Mouse (Mus musculus): ENCODE results near the gene Sumf1. TPM values are rescaled to one million over a fixed set of nuclear protein-coding genes. Genes with fewer than 3 reads are reported as not detected.

The Sumf1 gene
- polyA plus RNA-seq, 1 experiment from 2014 or later, result 30.0 TPM

DNA sequence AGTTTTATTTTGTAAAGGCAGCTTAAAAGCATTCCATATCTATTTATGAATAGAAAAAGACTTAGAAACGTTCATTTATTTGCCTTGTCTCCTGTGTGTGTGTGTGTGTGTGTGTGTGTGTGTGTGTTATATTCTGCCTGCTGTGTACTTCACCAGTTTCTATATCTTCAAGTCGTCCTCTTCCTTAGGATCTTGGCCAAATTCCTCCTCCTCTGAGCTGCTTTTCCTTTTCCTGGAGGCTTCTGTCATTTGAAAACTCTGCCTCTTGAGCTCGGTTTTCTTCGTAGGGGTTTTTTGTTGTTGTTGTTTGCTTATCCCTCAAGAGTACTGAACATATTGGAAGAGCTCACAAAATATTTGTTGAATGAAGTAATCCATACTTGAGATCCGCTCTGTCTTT, 37.1 kb upstream of the Sumf1 start:
- no peak overlapping the region for H3K4me2 ChIP-seq
- no peak for ATAC-seq (ENCODE audit: borderline replicate concordance, extremely low read depth, low FRiP score, low TSS enrichment)
- peaks cover 5% of the 10 kb centered on the region; the same call in 1 of the 2 replicates for H3K4me1 ChIP-seq
- WGBS, result 40% methylated on average over 5 of the region's 5 CpGs
- H3K27ac ChIP-seq, result no peak overlapping the region
- H3K9me3 ChIP-seq, result no peaks in the 10 kb centered on the region
- H3K27me3 ChIP-seq, result no peaks in the 10 kb centered on the region
- no peaks in the 10 kb centered on the region for H3K36me3 ChIP-seq
- H3K9ac ChIP-seq, result no peak overlapping the region
- H3K4me3 ChIP-seq, result no peak overlapping the region

DNA sequence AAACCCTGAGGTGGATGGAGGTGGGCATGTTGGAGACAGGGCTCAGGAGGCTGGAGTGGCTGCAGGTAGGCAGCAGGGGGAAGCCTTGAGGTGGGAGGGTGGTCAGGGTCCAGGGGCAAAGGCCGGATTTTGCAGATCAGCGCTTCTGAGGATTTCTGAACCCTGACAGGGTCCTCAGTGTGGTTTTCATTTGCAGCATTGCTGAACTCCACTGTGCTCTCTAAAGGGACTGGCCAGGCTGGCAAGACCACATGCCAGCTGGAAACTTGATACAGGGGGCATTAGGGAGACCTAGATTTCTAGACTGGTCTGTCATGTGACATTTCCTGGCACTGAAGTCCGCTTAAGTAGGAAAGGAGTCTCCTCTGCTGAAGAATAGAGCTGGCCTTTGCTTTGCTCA, 32.6 kb upstream of the Sumf1 start:
- Histone ChIP-seq H3K9ac (no peak overlapping the region), H3K4me3 (no peak overlapping the region), H3K9me3 (no peaks in the 10 kb centered on the region), H3K4me2 (no peak overlapping the region), H3K27ac (no peak overlapping the region), H3K4me1 (peaks cover 26% of the 10 kb centered on the region), H3K27me3 (no peaks in the 10 kb centered on the region), H3K36me3 (no peaks in the 10 kb centered on the region)
- ATAC-seq (ENCODE audit: borderline replicate concordance, extremely low read depth, low FRiP score, low TSS enrichment), result no peak
- 82% methylated on average over 3 of the region's 3 CpGs for WGBS

DNA sequence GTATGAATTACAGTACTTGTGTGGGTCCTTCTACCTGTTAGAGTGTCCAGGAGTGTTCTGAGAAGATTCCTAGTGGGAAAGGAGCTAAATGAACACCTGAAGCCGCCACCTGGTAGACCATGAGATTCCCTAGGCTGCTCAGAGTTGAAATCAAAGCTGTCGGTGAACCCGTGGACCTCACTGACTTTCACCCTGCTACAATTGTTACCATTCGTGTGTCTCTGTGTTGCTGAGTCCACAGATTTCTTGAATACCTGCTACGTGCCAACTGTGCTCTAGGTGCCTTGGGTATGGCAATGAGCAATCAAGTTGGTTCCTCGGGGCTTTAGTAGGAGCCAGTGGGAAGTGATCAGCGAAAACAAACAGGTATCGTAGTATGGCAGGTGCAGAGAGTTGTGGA, 31.4 kb upstream of the Sumf1 start:
- Histone ChIP-seq H3K9ac (no peak overlapping the region), H3K4me2 (no peak overlapping the region), H3K4me1 (peaks cover 27% of the 10 kb centered on the region), H3K27me3 (no peaks in the 10 kb centered on the region), H3K4me3 (no peak overlapping the region), H3K27ac (no peak overlapping the region), H3K36me3 (no peaks in the 10 kb centered on the region), H3K9me3 (no peaks in the 10 kb centered on the region)
- ATAC-seq (ENCODE audit: borderline replicate concordance, extremely low read depth, low FRiP score, low TSS enrichment), result no peak
- 81% methylated on average over 8 of the region's 8 CpGs for WGBS

GRCm38 (mm10) chr6:108216091-108216490, 30.7 kb upstream of the Sumf1 start:
- peaks cover 32% of the 10 kb centered on the region for H3K4me1 ChIP-seq
- no peak overlapping the region for H3K9ac ChIP-seq
- no peak overlapping the region for H3K4me3 ChIP-seq
- H3K36me3 ChIP-seq, result no peaks in the 10 kb centered on the region
- peak overlapping the region; percentile 39 for H3K27ac ChIP-seq
- WGBS, result 68% methylated on average over 5 of the region's 5 CpGs
- no peak for ATAC-seq (ENCODE audit: borderline replicate concordance, extremely low read depth, low FRiP score, low TSS enrichment)
- H3K9me3 ChIP-seq, result no peaks in the 10 kb centered on the region
- no peak overlapping the region for H3K4me2 ChIP-seq
- H3K27me3 ChIP-seq, result no peaks in the 10 kb centered on the region

DNA sequence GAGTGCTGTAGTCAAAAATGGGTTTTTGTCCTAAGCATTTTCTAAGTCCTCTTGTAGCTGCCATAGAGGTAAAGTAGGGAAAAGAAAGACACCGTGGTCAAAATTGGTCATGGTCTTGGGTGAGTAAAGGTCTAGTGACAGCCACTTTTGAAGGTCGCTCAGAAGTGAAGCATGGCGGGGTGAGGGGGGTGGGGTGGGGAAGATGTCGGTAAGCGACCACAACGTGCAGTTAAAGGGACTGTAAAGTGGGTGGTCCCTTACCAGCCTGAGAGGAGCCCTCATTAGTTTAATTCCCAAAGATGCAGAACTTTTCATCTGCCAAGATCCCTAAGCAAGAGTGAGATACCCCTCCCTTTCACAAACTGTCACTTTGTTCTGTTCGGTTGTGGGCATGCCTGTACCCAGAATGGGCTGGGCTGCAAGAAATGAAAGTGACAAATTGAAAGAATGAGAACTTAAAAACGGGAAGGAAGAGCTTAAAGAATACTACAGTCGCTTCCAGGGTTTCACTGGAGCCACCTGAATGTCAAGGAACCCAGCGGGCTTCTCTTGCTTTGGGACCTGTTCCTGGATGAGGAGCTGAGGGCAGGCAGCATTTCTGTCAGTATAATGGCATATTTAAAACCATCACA, 29.0 kb upstream of the Sumf1 start:
- Histone ChIP-seq H3K36me3 (no peaks in the 10 kb centered on the region), H3K4me3 (peak overlapping the region; percentile 85), H3K4me2 (peak overlapping the region; percentile 86)

GRCm38 (mm10) chr6:108213481-108214293, 28.3 kb upstream of the Sumf1 start:
- H3K27ac ChIP-seq, result peak overlapping the region; percentile 69
- WGBS, result under 1% methylated on average over 27 of the region's 29 CpGs
- peak overlapping the region; percentile 86 for H3K4me2 ChIP-seq
- peaks cover 44% of the 10 kb centered on the region for H3K4me1 ChIP-seq
- H3K9ac ChIP-seq, result peak overlapping the region; percentile 76
- H3K4me3 ChIP-seq, result peak overlapping the region; percentile 85
- no peaks in the 10 kb centered on the region for H3K27me3 ChIP-seq
- H3K36me3 ChIP-seq, result no peaks in the 10 kb centered on the region
- no peak for ATAC-seq (ENCODE audit: borderline replicate concordance, extremely low read depth, low FRiP score, low TSS enrichment)
- no peaks in the 10 kb centered on the region for H3K9me3 ChIP-seq

More for the DNA sequence above, 29.0 kb upstream of the Sumf1 start:
- no peaks in the 10 kb centered on the region for H3K27me3 ChIP-seq
- H3K27ac ChIP-seq, result no peak overlapping the region
- peaks cover 44% of the 10 kb centered on the region for H3K4me1 ChIP-seq
- WGBS, result 8% methylated on average over 10 of the region's 10 CpGs
- ATAC-seq (ENCODE audit: borderline replicate concordance, extremely low read depth, low FRiP score, low TSS enrichment), result no peak
- H3K9ac ChIP-seq, result peak overlapping the region; percentile 76
- no peaks in the 10 kb centered on the region for H3K9me3 ChIP-seq

GRCm38 (mm10) chr6:108212881-108213295, 27.5 kb upstream of the Sumf1 start, which contains the start of gene Itpr1:
Itpr1 (plus strand) TSS chr6:108213096.
- peak; percentile 100 for ATAC-seq (ENCODE audit: borderline replicate concordance, extremely low read depth, low FRiP score, low TSS enrichment)
- peak within 1 kb of the TSS; percentile 85 for H3K4me3 ChIP-seq
- no peaks in the 10 kb centered on the region for H3K27me3 ChIP-seq
- peak within 1 kb of the TSS; percentile 71 for H3K27ac ChIP-seq
- H3K36me3 ChIP-seq, result no peaks in the 10 kb centered on the region
- under 1% methylated on average over 27 of the region's 27 CpGs for WGBS
- H3K9ac ChIP-seq, result peak within 1 kb of the TSS; percentile 76
- peak within 1 kb of the TSS; percentile 86 for H3K4me2 ChIP-seq
- no peaks in the 10 kb centered on the region for H3K9me3 ChIP-seq
- H3K4me1 ChIP-seq, result peaks cover 44% of the 10 kb centered on the region

- peak overlapping the region; percentile 71 for H3K27ac ChIP-seq
- peaks cover 44% of the 10 kb centered on the region for H3K4me1 ChIP-seq
- peak; percentile 17; the same call in 1 of the 2 replicates for ATAC-seq (ENCODE audit: borderline replicate concordance, extremely low read depth, low FRiP score, low TSS enrichment)
- H3K36me3 ChIP-seq, result no peaks in the 10 kb centered on the region
- H3K9me3 ChIP-seq, result no peaks in the 10 kb centered on the region
- H3K4me2 ChIP-seq, result peak overlapping the region; percentile 86
- H3K4me3 ChIP-seq, result peak overlapping the region; percentile 85
- peak overlapping the region; percentile 52 for H3K9ac ChIP-seq
- H3K27me3 ChIP-seq, result no peaks in the 10 kb centered on the region
- 4% methylated on average over 36 of the region's 36 CpGs for WGBS
These were observed 26.8 kb upstream of the Sumf1 start for GRCm38 (mm10) chr6:108211896-108212880.

- no peak for ATAC-seq (ENCODE audit: borderline replicate concordance, extremely low read depth, low FRiP score, low TSS enrichment)
- peaks cover 21% of the 10 kb centered on the region for H3K4me1 ChIP-seq
- H3K27me3 ChIP-seq, result no peaks in the 10 kb centered on the region
- no peak overlapping the region for H3K4me3 ChIP-seq
- WGBS, result 77% methylated on average over 5 of the region's 5 CpGs
- H3K27ac ChIP-seq, result no peak overlapping the region
- no peaks in the 10 kb centered on the region for H3K36me3 ChIP-seq
- no peak overlapping the region for H3K4me2 ChIP-seq
- no peaks in the 10 kb centered on the region for H3K9me3 ChIP-seq
- H3K9ac ChIP-seq, result no peak overlapping the region
These were observed 21.7 kb upstream of the Sumf1 start for GRCm38 (mm10) chr6:108206914-108207566.

GRCm38 (mm10) chr6:108206145-108206544, 20.8 kb upstream of the Sumf1 start:
- no peak overlapping the region for H3K27ac ChIP-seq
- ATAC-seq (ENCODE audit: borderline replicate concordance, extremely low read depth, low FRiP score, low TSS enrichment), result no peak
- H3K9me3 ChIP-seq, result no peaks in the 10 kb centered on the region
- no peak overlapping the region for H3K4me3 ChIP-seq
- H3K27me3 ChIP-seq, result no peaks in the 10 kb centered on the region
- no peak overlapping the region for H3K9ac ChIP-seq
- peaks cover 12% of the 10 kb centered on the region for H3K4me1 ChIP-seq
- H3K36me3 ChIP-seq, result no peaks in the 10 kb centered on the region
- WGBS, result 76% methylated on average over 4 of the region's 4 CpGs
- no peak overlapping the region for H3K4me2 ChIP-seq

DNA sequence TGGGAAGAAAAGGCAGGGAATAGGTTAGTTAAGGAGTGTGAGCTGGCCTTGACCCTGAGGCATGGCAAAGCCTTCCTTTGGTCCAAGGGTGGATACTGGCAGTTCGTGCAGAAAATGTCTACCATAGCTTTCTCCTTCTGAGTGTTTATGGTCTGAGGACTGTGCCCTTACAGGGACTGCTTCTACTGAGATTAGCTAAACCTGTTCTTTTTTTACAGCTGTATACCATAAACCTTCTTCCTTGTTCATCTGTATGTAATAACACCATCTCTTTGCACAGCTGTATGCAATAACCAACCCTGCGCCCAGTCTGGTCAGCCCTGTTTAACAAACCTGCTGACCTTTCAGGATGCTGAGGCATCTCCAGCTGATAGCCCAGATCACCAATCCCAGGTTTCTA, 18.9 kb upstream of the Sumf1 start:
- ATAC-seq (ENCODE audit: borderline replicate concordance, extremely low read depth, low FRiP score, low TSS enrichment), result no peak
- H3K4me3 ChIP-seq, result no peak overlapping the region
- H3K4me1 ChIP-seq, result no peaks in the 10 kb centered on the region
- H3K9ac ChIP-seq, result no peak overlapping the region
- H3K27me3 ChIP-seq, result no peaks in the 10 kb centered on the region
- no peaks in the 10 kb centered on the region for H3K9me3 ChIP-seq
- 87% methylated on average over 2 of the region's 2 CpGs for WGBS
- H3K4me2 ChIP-seq, result no peak overlapping the region
- no peak overlapping the region for H3K27ac ChIP-seq
- no peaks in the 10 kb centered on the region for H3K36me3 ChIP-seq
